Mouse (Mus musculus): ENCODE results near the gene Vsir.

DNA sequence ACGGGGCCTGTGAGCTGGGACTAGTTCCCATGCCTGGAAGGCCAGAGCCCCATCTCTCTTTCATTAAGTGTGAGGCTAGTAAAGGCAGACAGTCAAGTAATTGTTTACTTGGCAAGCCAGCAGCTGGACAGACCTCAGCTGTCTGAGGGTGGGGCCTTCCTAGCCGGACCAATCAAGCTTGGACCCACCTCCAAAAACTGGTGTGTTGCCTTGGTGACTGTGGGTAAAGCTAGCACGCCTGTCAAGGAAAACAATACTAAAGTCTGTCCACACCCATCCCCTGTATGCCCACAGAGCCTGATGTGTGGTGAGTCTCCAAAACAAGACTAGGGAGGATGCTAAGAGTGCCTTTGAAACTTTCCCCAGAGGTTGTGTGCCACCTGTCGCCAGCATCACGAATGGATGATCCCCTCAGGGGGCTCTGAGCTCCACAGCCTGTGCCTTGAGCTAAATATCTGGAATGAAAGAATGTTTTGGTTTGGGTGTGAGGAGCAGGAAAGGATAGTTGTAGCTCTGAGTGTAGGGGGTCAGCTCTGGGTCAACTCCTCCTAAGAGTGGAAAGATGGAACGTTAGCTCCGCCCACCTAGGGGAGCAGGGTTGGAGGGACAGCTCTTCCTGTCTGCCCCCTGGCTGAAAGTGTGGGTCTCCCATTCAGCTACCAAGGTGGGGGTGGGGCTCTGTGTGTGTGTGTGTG lies 5.3 kb downstream of the Vsir start:
- TF ChIP-seq CTCF (conservative IDR thresholded peaks at IDR 0.05; ENCODE audit: low read length) (no peak), NANOG (IDR thresholded peaks at IDR 0.05; ENCODE audit: borderline replicate concordance, low read length) (no peak)

Data from E14TG2a.4 (cell line).